Mouse (Mus musculus) stomach, embryonic 16.5 days (tissue): ENCODE measurements at regions not wholly inside any gene's neighbourhood (a gene's known extent, or its start where the extent isn't known, plus 50 kb on each side); places are given as distances from the start of the nearest gene placed in this dataset.

Experiments used
- ATAC-seq: fragments of 200-750 bp; cut with Nextera tagmentation; 2 replicates; pipeline ENCODE4 v1.8.0; 2017; ENCODE audit warnings: moderate number of reproducible peaks, moderate TSS enrichment; ENCODE audit not compliant: insufficient read depth, low FRiP score
- H3K27ac ChIP-seq: fragments of 300-500 bp; sonication (generic); 2 replicates; pipeline ENCODE4 v1.5.1; 2014; ENCODE audit warnings: low read length
- H3K27me3 ChIP-seq: fragments of 300-500 bp; sonication (generic); 2 replicates; pipeline ENCODE4 v1.6.1; 2014; ENCODE audit warnings: low read length, control low read depth, mixed read lengths; ENCODE audit not compliant: control insufficient read depth, insufficient read depth
- H3K36me3 ChIP-seq: fragments of 300-500 bp; sonication (generic); 2 replicates; pipeline ENCODE4 v1.6.1; 2014; ENCODE audit warnings: low read length; ENCODE audit not compliant: control insufficient read depth, insufficient read depth
- H3K4me1 ChIP-seq: fragments of 300-500 bp; sonication (generic); 2 replicates; pipeline ENCODE4 v1.6.1; 2014; ENCODE audit warnings: low read length, control low read depth, mixed read lengths; ENCODE audit not compliant: control insufficient read depth, insufficient read depth
- H3K4me2 ChIP-seq: fragments of 300-500 bp; sonication (generic); 2 replicates; pipeline ENCODE4 v1.6.1; 2014; ENCODE audit warnings: low read depth, low read length, mixed read lengths
- H3K4me3 ChIP-seq: fragments of 300-500 bp; sonication (generic); replicated peaks from 2 replicates; pipeline ENCODE4 v1.5.1; 2014; ENCODE audit warnings: mild to moderate bottlenecking, low read length
- H3K9ac ChIP-seq: fragments of 300-500 bp; sonication (generic); 2 replicates; pipeline ENCODE4 v1.6.1; 2014; ENCODE audit warnings: low read length
- H3K9me3 ChIP-seq: fragments of 300-500 bp; sonication (generic); replicated peaks from 2 replicates; pipeline ENCODE4 v1.6.1; 2016; ENCODE audit warnings: low read length, control low read depth; ENCODE audit not compliant: control insufficient read depth
- WGBS: fragments of 180-500 bp; shearing (Covaris S2); extraction: QIAGEN DNeasy Blood & Tissue Kit; methylation state at CpG from one replicate; pipeline ENCODE4 v1.1.7; 2014; 5-methylcytosine and 5-hydroxymethylcytosine counted together

DNA sequence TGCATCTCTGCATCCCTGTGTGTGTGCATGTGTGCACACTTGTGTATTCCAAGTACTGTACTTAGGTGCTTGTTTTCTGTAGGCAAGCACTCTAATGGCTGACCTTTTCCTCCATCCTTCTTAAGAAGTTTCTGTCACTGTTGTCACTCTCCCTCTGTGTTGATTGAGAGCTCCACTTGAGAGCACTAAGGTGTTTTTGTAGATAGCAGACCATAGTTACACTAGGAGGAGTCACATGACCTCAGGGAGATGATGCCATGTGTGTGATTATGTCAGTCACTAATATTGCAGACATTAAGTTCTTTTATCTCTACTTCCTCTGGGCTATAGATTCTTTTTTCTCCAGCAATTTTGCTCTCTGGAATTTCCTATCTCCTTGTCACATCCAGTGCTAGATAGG lies 225.9 kb upstream of the Ttc29 start:
- Histone ChIP-seq H3K36me3 (no peaks in the 10 kb centered on the region), H3K27me3 (no peaks in the 10 kb centered on the region), H3K9me3 (no peaks in the 10 kb centered on the region), H3K4me2 (no peak overlapping the region), H3K4me3 (no peak overlapping the region), H3K9ac (no peak overlapping the region), H3K27ac (no peak overlapping the region), H3K4me1 (peaks cover 11% of the 10 kb centered on the region; the same call in 1 of the 2 replicates)
- ATAC-seq, result no peak

DNA sequence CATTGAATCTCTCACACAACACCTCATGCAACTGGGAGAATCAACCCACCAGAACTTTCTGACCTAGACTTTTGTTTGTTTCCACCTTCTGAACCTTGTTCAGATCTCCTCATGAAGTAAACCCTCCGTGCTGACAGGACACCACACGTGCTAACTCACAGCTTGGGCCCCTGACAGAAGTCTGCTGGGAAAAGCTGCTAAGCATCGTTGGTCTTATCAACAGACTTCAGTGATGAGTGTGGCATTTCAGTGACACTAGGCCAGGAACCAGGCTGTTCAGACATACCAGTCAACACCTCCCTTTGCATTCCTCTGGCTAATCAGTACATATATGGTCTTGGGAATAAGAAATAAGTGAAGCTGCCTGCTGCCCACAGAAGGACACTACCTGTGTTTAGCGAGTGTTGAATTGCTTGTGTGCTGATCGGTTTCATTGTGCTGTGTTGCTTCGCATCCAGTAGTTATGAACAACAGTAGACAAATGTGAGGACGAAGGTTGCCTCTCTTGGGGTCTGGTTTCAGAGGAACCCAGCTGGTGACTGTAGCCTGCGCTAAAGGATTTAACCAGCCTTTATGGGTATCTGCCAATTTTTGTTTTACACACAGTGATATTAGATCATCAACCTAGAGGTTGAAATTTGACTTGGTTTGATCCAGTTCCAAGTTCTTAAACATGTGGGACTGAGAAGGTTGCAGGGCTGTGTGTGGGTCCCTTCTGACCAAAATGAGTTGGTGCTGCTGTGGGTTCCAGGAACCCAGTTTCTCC lies 224.6 kb upstream of the Ttc29 start:
- no peaks in the 10 kb centered on the region for H3K9me3 ChIP-seq
- no peaks in the 10 kb centered on the region for H3K27me3 ChIP-seq
- no peak overlapping the region for H3K4me2 ChIP-seq
- no peak for ATAC-seq
- no peak overlapping the region for H3K4me3 ChIP-seq
- no peaks in the 10 kb centered on the region for H3K36me3 ChIP-seq
- peaks cover 8% of the 10 kb centered on the region; the same call in 1 of the 2 replicates for H3K4me1 ChIP-seq
- H3K9ac ChIP-seq, result no peak overlapping the region
- WGBS, result 55% methylated on average over 8 of the region's 8 CpGs
- H3K27ac ChIP-seq, result peak overlapping the region; percentile 35

DNA sequence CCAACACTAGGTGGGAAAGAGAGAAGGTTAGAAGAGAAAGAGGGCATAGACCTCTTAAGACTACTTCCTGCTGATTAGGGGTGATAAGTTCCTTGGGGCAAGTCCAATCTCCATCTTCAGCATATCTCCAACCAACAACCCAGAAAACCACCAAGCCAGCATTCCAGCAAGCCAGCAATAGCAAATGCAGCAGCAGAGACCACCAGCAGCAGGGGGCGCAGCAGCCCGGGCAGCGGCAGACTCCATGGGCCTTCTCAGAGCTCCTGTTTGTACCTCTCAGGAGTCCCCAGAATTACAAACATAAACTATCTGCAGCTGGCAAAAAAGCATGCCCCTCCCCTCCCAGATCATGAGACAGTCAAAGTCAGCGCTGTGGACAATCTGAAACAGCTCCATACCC lies 222.0 kb upstream of the Ttc29 start:
- Histone ChIP-seq H3K4me2 (no peak overlapping the region), H3K27ac (no peak overlapping the region), H3K4me3 (no peak overlapping the region), H3K9ac (no peak overlapping the region), H3K27me3 (no peaks in the 10 kb centered on the region), H3K4me1 (peaks cover 5% of the 10 kb centered on the region; the same call in 1 of the 2 replicates), H3K36me3 (no peaks in the 10 kb centered on the region), H3K9me3 (no peaks in the 10 kb centered on the region)
- WGBS, result 41% methylated on average over 4 of the region's 4 CpGs
- no peak for ATAC-seq

DNA sequence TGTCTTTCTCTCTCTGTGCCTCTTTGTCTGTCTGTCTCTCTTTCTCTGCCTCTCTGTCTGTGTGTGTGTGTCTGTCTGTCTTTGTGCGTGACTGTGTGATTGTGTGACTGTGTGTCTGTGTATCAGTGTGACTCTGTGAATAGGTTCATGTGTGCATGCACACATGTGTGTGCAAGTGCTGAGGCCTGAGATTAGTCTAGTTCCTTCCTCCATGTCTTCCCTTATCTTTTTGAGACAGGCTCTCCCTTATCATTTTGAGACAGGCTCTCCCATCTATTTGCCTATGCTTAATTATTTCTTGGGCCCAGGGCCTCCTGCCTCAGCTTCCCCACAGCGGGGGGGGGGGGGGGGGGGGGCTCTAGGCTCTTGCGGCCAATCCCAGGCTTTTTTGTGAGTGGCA lies 212.8 kb upstream of the Ttc29 start:
- Histone ChIP-seq H3K27ac (no peak overlapping the region), H3K36me3 (no peaks in the 10 kb centered on the region), H3K9ac (no peak overlapping the region), H3K4me1 (peaks cover 5% of the 10 kb centered on the region; the same call in 1 of the 2 replicates), H3K4me3 (no peak overlapping the region), H3K27me3 (no peaks in the 10 kb centered on the region), H3K4me2 (no peak overlapping the region), H3K9me3 (no peaks in the 10 kb centered on the region)
- WGBS, result 89% methylated on average over 2 of the region's 3 CpGs
- ATAC-seq, result no peak

DNA sequence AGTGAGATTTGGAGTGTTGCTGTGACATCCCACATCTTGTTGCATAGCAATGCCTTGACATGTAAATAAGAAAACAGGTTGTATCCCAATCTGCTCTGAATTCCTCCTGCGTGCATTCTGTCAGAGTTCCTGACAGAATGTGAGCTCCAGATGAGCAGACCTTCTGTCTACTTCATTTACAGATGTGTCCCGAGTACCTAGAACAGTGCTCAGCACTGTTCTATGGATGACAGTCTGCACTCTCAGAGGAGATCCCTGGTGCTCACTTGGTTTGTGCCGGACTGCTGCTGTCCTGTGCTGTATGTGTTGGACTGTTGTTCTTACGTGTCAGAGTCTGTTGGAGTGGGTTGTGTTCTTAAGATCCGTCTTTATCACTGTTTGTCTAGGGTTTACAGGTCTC lies 211.4 kb upstream of the Ttc29 start:
- no peak overlapping the region for H3K27ac ChIP-seq
- no peaks in the 10 kb centered on the region for H3K9me3 ChIP-seq
- H3K9ac ChIP-seq, result no peak overlapping the region
- no peak overlapping the region for H3K4me3 ChIP-seq
- WGBS, result 27% methylated on average over 5 of the region's 5 CpGs
- H3K4me1 ChIP-seq, result peaks cover 5% of the 10 kb centered on the region; the same call in 1 of the 2 replicates
- H3K27me3 ChIP-seq, result no peaks in the 10 kb centered on the region
- H3K36me3 ChIP-seq, result no peaks in the 10 kb centered on the region
- H3K4me2 ChIP-seq, result no peak overlapping the region
- no peak for ATAC-seq

DNA sequence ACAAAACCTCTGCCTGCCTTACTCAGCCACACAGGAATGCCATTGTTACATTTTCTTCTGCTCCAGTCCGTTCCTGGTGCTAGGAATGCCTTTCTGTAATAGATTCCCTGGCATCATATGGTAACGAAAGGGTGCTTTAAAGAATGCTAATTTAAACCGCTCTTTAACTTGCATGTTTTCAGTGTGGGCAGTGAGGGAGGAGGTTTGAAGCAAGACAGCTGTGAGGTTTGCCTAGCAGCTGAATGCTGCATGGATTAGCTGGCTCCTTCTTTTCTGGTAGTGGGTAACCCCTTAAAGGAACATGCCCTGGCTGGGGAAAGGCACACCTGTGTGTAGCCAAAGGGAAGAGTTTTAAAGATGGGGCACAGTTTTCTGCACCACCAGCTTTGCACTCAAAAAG lies 211.0 kb upstream of the Ttc29 start:
- Histone ChIP-seq H3K4me1 (peaks cover 5% of the 10 kb centered on the region; the same call in 1 of the 2 replicates), H3K9ac (no peak overlapping the region), H3K4me3 (no peak overlapping the region), H3K27ac (no peak overlapping the region), H3K27me3 (no peaks in the 10 kb centered on the region), H3K36me3 (no peaks in the 10 kb centered on the region), H3K4me2 (no peak overlapping the region), H3K9me3 (no peaks in the 10 kb centered on the region)
- ATAC-seq, result no peak
- 20% methylated on average over 3 of the region's 3 CpGs for WGBS

DNA sequence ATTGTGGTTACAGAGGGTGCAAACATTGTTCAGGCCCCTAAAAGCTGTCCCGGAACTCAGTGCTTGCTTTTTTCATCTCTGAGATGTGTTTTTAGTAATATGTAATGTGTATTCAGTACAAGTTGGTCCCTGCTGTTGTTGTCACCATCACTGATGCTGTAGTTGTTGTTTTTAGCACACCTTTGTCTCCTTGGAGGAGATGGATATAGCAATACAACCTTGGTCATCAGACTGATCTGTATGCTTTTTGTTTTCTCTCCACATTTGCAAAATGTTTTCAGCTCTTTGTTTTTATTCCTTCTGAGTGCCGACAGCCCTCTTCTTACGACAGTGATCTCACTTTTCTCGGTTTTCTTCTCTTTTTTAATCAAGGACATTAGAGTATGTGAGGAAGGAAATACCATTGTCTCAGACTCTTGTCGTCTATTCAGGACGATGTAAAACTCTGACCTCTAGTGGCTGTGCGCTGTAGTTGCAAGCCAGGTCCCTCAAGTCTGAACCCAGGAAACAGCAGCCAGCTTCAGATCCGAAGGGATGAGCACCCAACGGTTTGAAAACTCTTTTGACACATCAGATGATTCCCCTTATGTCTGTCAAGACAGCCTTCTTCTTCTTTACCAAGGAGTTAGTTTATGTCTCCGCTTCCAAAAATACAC lies 209.1 kb upstream of the Ttc29 start:
- Histone ChIP-seq H3K4me1 (peaks cover 5% of the 10 kb centered on the region; the same call in 1 of the 2 replicates), H3K27me3 (no peaks in the 10 kb centered on the region), H3K9ac (no peak overlapping the region), H3K4me2 (no peak overlapping the region), H3K9me3 (no peaks in the 10 kb centered on the region), H3K27ac (no peak overlapping the region), H3K36me3 (no peaks in the 10 kb centered on the region), H3K4me3 (no peak overlapping the region)
- 14% methylated on average over 10 of the region's 10 CpGs for WGBS
- ATAC-seq, result peak; percentile 58; the same call in 1 of the 2 replicates

DNA sequence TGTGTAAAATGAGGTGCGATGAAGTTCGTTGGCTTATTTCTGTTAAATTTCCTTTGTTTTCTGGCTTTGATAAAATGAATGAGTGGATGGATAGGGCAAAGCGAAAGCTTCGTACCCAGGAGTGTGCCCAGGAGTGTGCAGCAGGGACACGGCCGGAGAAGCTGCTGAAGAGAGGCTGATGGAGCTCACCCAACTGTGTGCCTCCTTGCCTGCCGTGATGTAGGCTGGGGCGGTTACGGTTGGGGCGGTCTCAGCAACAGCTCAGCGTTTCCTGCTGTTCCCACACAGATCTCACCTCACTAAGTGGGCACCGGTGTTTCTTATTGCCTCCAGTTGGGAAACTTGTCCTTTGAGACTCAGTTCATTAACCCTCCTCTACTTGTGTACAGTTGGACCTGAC lies 208.2 kb upstream of the Ttc29 start:
- Histone ChIP-seq H3K9ac (no peak overlapping the region), H3K4me1 (peaks cover 5% of the 10 kb centered on the region; the same call in 1 of the 2 replicates), H3K4me3 (no peak overlapping the region), H3K27me3 (no peaks in the 10 kb centered on the region), H3K27ac (no peak overlapping the region), H3K4me2 (no peak overlapping the region), H3K36me3 (no peaks in the 10 kb centered on the region), H3K9me3 (no peaks in the 10 kb centered on the region)
- WGBS, result 77% methylated on average over 12 of the region's 12 CpGs
- no peak for ATAC-seq

DNA sequence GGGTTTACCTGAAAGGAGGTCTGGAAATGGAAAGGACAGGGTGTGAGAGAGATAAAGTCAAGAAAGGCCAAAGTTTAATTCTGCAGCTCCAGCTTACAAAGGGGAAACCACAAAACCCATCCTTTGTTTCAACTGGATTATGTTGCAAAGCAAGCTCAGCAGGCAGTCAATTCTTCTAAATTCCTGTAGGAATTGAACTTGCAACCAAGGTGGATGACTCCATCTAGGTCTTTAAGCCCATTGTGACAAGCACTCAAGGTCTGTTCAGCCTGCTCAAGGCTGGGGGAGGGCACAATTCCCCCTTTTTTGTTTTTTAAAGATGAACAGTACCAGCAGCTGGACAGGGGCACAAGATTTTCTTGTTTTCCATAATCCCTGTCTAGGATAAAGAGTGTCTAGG lies 200.0 kb upstream of the Ttc29 start:
- ATAC-seq, result no peak

More for the DNA sequence above, 200.0 kb upstream of the Ttc29 start:
- Histone ChIP-seq H3K4me2 (no peak overlapping the region), H3K36me3 (no peaks in the 10 kb centered on the region), H3K27me3 (no peaks in the 10 kb centered on the region), H3K9ac (no peak overlapping the region), H3K4me1 (no peaks in the 10 kb centered on the region), H3K4me3 (no peak overlapping the region), H3K9me3 (no peaks in the 10 kb centered on the region), H3K27ac (no peak overlapping the region)
